In the genomic region with DNA sequence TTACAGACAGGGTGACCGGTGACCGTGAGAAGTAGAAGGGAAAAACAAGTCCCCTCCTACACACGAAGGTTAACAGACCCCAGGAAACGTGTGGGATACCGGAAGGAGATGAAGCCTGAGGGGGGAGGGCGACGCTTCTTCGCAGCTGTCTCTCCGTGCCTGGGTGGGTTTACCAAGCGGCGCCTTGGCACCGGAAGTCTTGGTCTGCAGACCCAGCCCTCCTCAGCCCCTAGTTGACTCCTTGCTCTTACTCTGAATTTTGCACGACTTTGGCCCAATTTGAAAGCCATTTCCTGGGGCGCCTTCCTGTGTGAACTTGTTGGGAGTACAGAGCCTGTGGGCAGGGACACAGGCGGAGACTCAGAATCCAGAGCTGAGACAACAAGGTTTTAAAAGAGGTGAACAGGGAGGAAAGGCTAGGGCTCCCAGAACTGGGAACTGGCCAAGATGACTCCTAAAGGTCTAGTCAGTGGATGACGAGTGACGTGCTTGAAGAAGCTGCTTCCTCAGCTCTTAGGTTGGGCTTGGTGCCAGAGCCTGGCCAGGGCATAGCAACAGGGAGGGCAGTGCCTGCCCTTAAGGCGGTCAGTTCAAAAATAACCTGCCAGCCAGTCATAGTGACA, we compare ENCODE assay signal across 9 mouse cellular contexts. TPM values are rescaled to one million over a fixed set of nuclear protein-coding genes. Genes with fewer than 3 reads are reported as not detected.
DNase-seq lines count a peak whose midpoint lies in the region; ATAC-seq and TF ChIP-seq lines count a peak whose summit lies in the region.
"Had no signal": no experiment of that assay in that cellular context is flagged by ENCODE, and none has a peak within 500 bp of the region (broad histone marks: within the 10 kb centered on the region; RNA-seq: fewer than 3 reads in every experiment).

No protein-coding gene starts in this region.

- H3K27ac ChIP-seq in cerebellum, adult 2 months (ENCODE audit: insufficient read depth, low read length), result no peak overlapping the region
- peak overlapping the region; percentile 93 for H3K27ac ChIP-seq in bone marrow, adult 2 months (ENCODE audit: control insufficient read depth, insufficient read depth, low read depth, low read length, poor library complexity)
- H3K27ac ChIP-seq in heart, adult 2 months, result peak overlapping the region; percentile 96
- H3K27ac ChIP-seq in kidney, adult 2 months (ENCODE audit: insufficient read depth, low read depth, low read length), result peak overlapping the region; percentile 74
- H3K27ac ChIP-seq in lung, embryonic 15.5 days, result peak overlapping the region; percentile 88

- peak; percentile 67 to 68 for DNase-seq in cerebellum, postnatal 10 days
- no peak for DNase-seq in cerebellum, adult 2 months
- DNase-seq in heart, adult 2 months, result peak; percentile 73 to 83
- DNase-seq in kidney, adult 2 months, result peak; percentile 93
- peak; percentile 67 for DNase-seq in spleen, adult 12 weeks (ENCODE audit: low spot score)
- no peak for DNase-seq in left cerebral cortex, postnatal 25 days (ENCODE audit: low spot score in 2 of 2)

- H3K79me2 ChIP-seq in heart, adult 2 months (replicated peaks; ENCODE audit: control insufficient read depth, insufficient read depth, low read length), result no peaks in the 10 kb centered on the region

- H3K36me3 ChIP-seq in heart, adult 2 months (ENCODE audit: control insufficient read depth, insufficient read depth, low read length), result no peaks in the 10 kb centered on the region
- H3K36me3 ChIP-seq in kidney, adult 2 months (ENCODE audit: control insufficient read depth, insufficient read depth, low read length), result no peaks in the 10 kb centered on the region
- H3K36me3 ChIP-seq in lung, embryonic 15.5 days, result no peaks in the 10 kb centered on the region

- 25% methylated on average over 18 of the region's 18 CpGs for WGBS in cerebellum, adult 2 months
- WGBS in bone marrow, adult 2 months, result under 1% methylated on average over 18 of the region's 18 CpGs
- WGBS in heart, adult 2 months, result 10% methylated on average over 18 of the region's 18 CpGs
- 4% methylated on average over 18 of the region's 18 CpGs for WGBS in kidney, adult 2 months
- WGBS in lung, embryonic 15.5 days, result 10% methylated on average over 18 of the region's 18 CpGs

- peak overlapping the region; percentile 98 for H3K4me2 ChIP-seq in lung, embryonic 15.5 days

- TF ChIP-seq EP300 in heart, adult 2 months (IDR thresholded peaks at IDR 0.05; ENCODE audit: insufficient read depth, low read depth, low read length), result 0 out of 2 replicates have a peak, but pooled peaks have one; percentile 4

- no peak overlapping the region for H3K4me3 ChIP-seq in cerebellum, adult 2 months (replicated peaks; ENCODE audit: insufficient read depth, low read depth, low read length)
- peak overlapping the region; percentile 91 for H3K4me3 ChIP-seq in bone marrow, adult 2 months (replicated peaks; ENCODE audit: control insufficient read depth, low read depth, low read length)
- H3K4me3 ChIP-seq in heart, adult 2 months, result peak overlapping the region; percentile 52
- peak overlapping the region; percentile 51 for H3K4me3 ChIP-seq in kidney, adult 2 months (ENCODE audit: insufficient read depth, low read depth, low read length)
- H3K4me3 ChIP-seq in lung, embryonic 15.5 days, result peak overlapping the region; percentile 54

- TF ChIP-seq CTCF in cerebellum, adult 2 months (IDR thresholded peaks at IDR 0.05; ENCODE audit: borderline replicate concordance, insufficient read depth, low read depth, low read length), result no peak
- TF ChIP-seq CTCF in bone marrow, adult 2 months (IDR thresholded peaks at IDR 0.05; ENCODE audit: control insufficient read depth, insufficient read depth, low read length), result no peak
- no peak for TF ChIP-seq CTCF in heart, adult 2 months (IDR thresholded peaks at IDR 0.05)
- no peak for TF ChIP-seq CTCF in kidney, adult 2 months (conservative IDR thresholded peaks at IDR 0.05; ENCODE audit: insufficient read depth, insufficient read length, low read depth, low read length)

- TF ChIP-seq POLR2A in cerebellum, adult 2 months (IDR thresholded peaks at IDR 0.05; ENCODE audit: borderline replicate concordance, insufficient read depth, low read length), result no peak
- no peak; the same call in 1 of the 2 replicates for TF ChIP-seq POLR2A in bone marrow, adult 2 months (IDR thresholded peaks at IDR 0.05; ENCODE audit: borderline replicate concordance, control insufficient read depth, low read depth, low read length)
- TF ChIP-seq POLR2A in heart, adult 2 months (IDR thresholded peaks at IDR 0.05; ENCODE audit: insufficient read depth, low read depth, low read length), result peak; percentile 31; the same call in 1 of the 2 replicates
- TF ChIP-seq POLR2A in kidney, adult 2 months (IDR thresholded peaks at IDR 0.05; ENCODE audit: low read depth, low read length), result no peak

- H3K9me3 ChIP-seq in lung, embryonic 15.5 days, result no peaks in the 10 kb centered on the region

- H3K9ac ChIP-seq in heart, adult 2 months (ENCODE audit: low read depth, low read length), result peak overlapping the region; percentile 28
- H3K9ac ChIP-seq in lung, embryonic 15.5 days, result peak overlapping the region; percentile 24; the same call in 1 of the 2 replicates

- peaks cover 5% of the 10 kb centered on the region; the same call in 1 of the 2 replicates for H3K27me3 ChIP-seq in cerebellum, adult 2 months (ENCODE audit: control insufficient read depth, insufficient read depth, low read length)
- H3K27me3 ChIP-seq in heart, adult 2 months (ENCODE audit: control insufficient read depth, insufficient read depth, low read length), result no peaks in the 10 kb centered on the region
- no peaks in the 10 kb centered on the region for H3K27me3 ChIP-seq in kidney, adult 2 months (replicated peaks; ENCODE audit: control insufficient read depth, insufficient read depth, low read length)
- no peaks in the 10 kb centered on the region for H3K27me3 ChIP-seq in lung, embryonic 15.5 days

- ATAC-seq in lung, embryonic 15.5 days (ENCODE audit: borderline replicate concordance, extremely low read depth, low FRiP score, low TSS enrichment), result no peak

- intact Hi-C loops in heart, adult 2 months (cut with DNase I), result no loop called here
- intact Hi-C loops in left cerebral cortex, postnatal 25 days (cut with DNase I), result no loop called here

- H3K4me1 ChIP-seq in cerebellum, adult 2 months (ENCODE audit: control insufficient read depth, insufficient read depth, low read length), result peaks cover 5% of the 10 kb centered on the region; the same call in 1 of the 2 replicates
- H3K4me1 ChIP-seq in bone marrow, adult 2 months (ENCODE audit: control insufficient read depth, insufficient read depth, low read length), result peaks cover 4% of the 10 kb centered on the region; the same call in 1 of the 2 replicates
- H3K4me1 ChIP-seq in heart, adult 2 months (ENCODE audit: control insufficient read depth, insufficient read depth, low read length), result peaks cover 6% of the 10 kb centered on the region; the same call in 1 of the 2 replicates
- H3K4me1 ChIP-seq in kidney, adult 2 months (ENCODE audit: control insufficient read depth, insufficient read depth, low read length), result peaks cover 22% of the 10 kb centered on the region
- peaks cover 56% of the 10 kb centered on the region for H3K4me1 ChIP-seq in lung, embryonic 15.5 days

RNA-seq across cellular contexts. Expression of a gene that starts 0.6 kb away (rescaled TPM):
- 0.17 and 0.29 TPM in 2 replicates for polyA plus RNA-seq in cerebellum, adult 2 months (2012; rRNA removed)
- polyA plus RNA-seq in bone marrow, adult 2 months (2011; ENCODE audit: insufficient read depth, insufficient read length, low replicate concordance, missing spikeins), result 32.6 and 51.1 TPM in 2 replicates
- total RNA-seq in heart, adult 2 months (2021), result 1 to 10 TPM; 3.3 to 3.7 TPM
- polyA plus RNA-seq in heart, adult 2 months (2012; rRNA removed), result 6.1 and 9.5 TPM in 2 replicates
- 3.3 and 5.3 TPM in 2 replicates for polyA plus RNA-seq in kidney, adult 2 months (2012; rRNA removed)
- polyA plus RNA-seq in lung, embryonic 15.5 days (2015; fragmentation: Nextera tagmentation; extraction: Ambion mirVana), result 3.0 and 3.2 TPM in 2 replicates
- 1 to 10 TPM in 1 of 2 experiments, under 1 TPM in 1; 0.60 to 1.1 TPM for total RNA-seq in left cerebral cortex, postnatal 25 days (2021)

RNA-seq across cellular contexts. Expression of a gene that starts 0.7 kb away (rescaled TPM):
- 10.9 and 13.7 TPM in 2 replicates for polyA plus RNA-seq in cerebellum, adult 2 months (2012; rRNA removed)
- polyA plus RNA-seq in bone marrow, adult 2 months (2011; ENCODE audit: insufficient read depth, insufficient read length, low replicate concordance, missing spikeins), result 129 and 194 TPM in 2 replicates
- total RNA-seq in heart, adult 2 months (2021), result 10 to 100 TPM; 12.6 to 15.7 TPM
- 18.1 and 23.3 TPM in 2 replicates for polyA plus RNA-seq in heart, adult 2 months (2012; rRNA removed)
- polyA plus RNA-seq in kidney, adult 2 months (2012; rRNA removed), result 41.2 and 48.4 TPM in 2 replicates
- 24.2 and 24.7 TPM in 2 replicates for polyA plus RNA-seq in lung, embryonic 15.5 days (2015; fragmentation: Nextera tagmentation; extraction: Ambion mirVana)
- total RNA-seq in left cerebral cortex, postnatal 25 days (2021), result 1 to 10 TPM; 4.2 to 6.2 TPM

RNA-seq across cellular contexts. Expression of a gene that starts 16.1 kb away (rescaled TPM):
- 0.16 TPM in 1 of 2 replicates, not detected in the other for polyA plus RNA-seq in cerebellum, adult 2 months (2012; rRNA removed)
- polyA plus RNA-seq in bone marrow, adult 2 months (2011; ENCODE audit: insufficient read depth, insufficient read length, low replicate concordance, missing spikeins), result 13.5 and 16.7 TPM in 2 replicates
- total RNA-seq in heart, adult 2 months (2021), result not detected
- 0.16 TPM in 1 of 2 replicates, not detected in the other for polyA plus RNA-seq in heart, adult 2 months (2012; rRNA removed)
- polyA plus RNA-seq in kidney, adult 2 months (2012; rRNA removed), result 0.09 TPM in 1 of 2 replicates, not detected in the other
- 0.32 and 0.74 TPM in 2 replicates for polyA plus RNA-seq in lung, embryonic 15.5 days (2015; fragmentation: Nextera tagmentation; extraction: Ambion mirVana)
- total RNA-seq in left cerebral cortex, postnatal 25 days (2021), result under 1 TPM in 1 of 2 experiments, not detected in 1; 0.53 TPM
- total RNA-seq: left cerebral cortex, postnatal 14 days had no signal

RNA-seq across cellular contexts. Expression of a gene that starts 28.2 kb away (rescaled TPM):
- 0.78 and 0.93 TPM in 2 replicates for polyA plus RNA-seq in cerebellum, adult 2 months (2012; rRNA removed)
- polyA plus RNA-seq in bone marrow, adult 2 months (2011; ENCODE audit: insufficient read depth, insufficient read length, low replicate concordance, missing spikeins), result 9.5 and 12.3 TPM in 2 replicates
- total RNA-seq in heart, adult 2 months (2021), result under 1 TPM; 0.44 to 0.48 TPM
- 0.57 and 0.79 TPM in 2 replicates for polyA plus RNA-seq in heart, adult 2 months (2012; rRNA removed)
- 0.18 and 0.22 TPM in 2 replicates for polyA plus RNA-seq in kidney, adult 2 months (2012; rRNA removed)
- 0.24 TPM in 1 of 2 replicates, not detected in the other for polyA plus RNA-seq in lung, embryonic 15.5 days (2015; fragmentation: Nextera tagmentation; extraction: Ambion mirVana)
- 1 to 10 TPM; 1.7 to 2.4 TPM for total RNA-seq in left cerebral cortex, postnatal 25 days (2021)

RNA-seq across cellular contexts. Expression of a gene that starts 28.2 kb away (rescaled TPM):
- 14.0 and 14.7 TPM in 2 replicates for polyA plus RNA-seq in cerebellum, adult 2 months (2012; rRNA removed)
- polyA plus RNA-seq in bone marrow, adult 2 months (2011; ENCODE audit: insufficient read depth, insufficient read length, low replicate concordance, missing spikeins), result 56.0 and 120 TPM in 2 replicates
- total RNA-seq in heart, adult 2 months (2021), result 100 to 1,000 TPM; 109 to 129 TPM
- 217 and 273 TPM in 2 replicates for polyA plus RNA-seq in heart, adult 2 months (2012; rRNA removed)
- polyA plus RNA-seq in kidney, adult 2 months (2012; rRNA removed), result 150 and 155 TPM in 2 replicates
- polyA plus RNA-seq in lung, embryonic 15.5 days (2015; fragmentation: Nextera tagmentation; extraction: Ambion mirVana), result 63.3 and 73.7 TPM in 2 replicates
- 10 to 100 TPM; 11.6 to 14.0 TPM for total RNA-seq in left cerebral cortex, postnatal 25 days (2021)

Comparison
In these comparisons a context has a peak if more than half of its experiments do, and no peak if none do; other contexts are left out.
1. DNase-seq: peak in cerebellum, postnatal 10 days (2 of 2), heart, adult 2 months (2 of 2), kidney, adult 2 months (single experiment) and spleen, adult 12 weeks (single experiment); none in cerebellum, adult 2 months (0 of 2) and left cerebral cortex, postnatal 25 days (0 of 2).